Comparison of ENCODE assay signal across 16 mouse cellular contexts in genomic region chr17:93535751-93536150, GRCm38 (mm10).
"Had no signal": no experiment of that assay in that cellular context is flagged by ENCODE, and none has a peak within 500 bp of the region (broad histone marks: within the 10 kb centered on the region; RNA-seq: fewer than 3 reads in every experiment).

No protein-coding gene starts in this region.

- H3K4me1 ChIP-seq: neural tube, embryonic 12.5 days; neural tube, embryonic 13.5 days; neural tube, embryonic 15.5 days; stomach, embryonic 15.5 days had no signal

- H3K36me3 ChIP-seq: neural tube, embryonic 12.5 days; neural tube, embryonic 13.5 days; neural tube, embryonic 15.5 days; stomach, embryonic 15.5 days had no signal

- H3K27ac ChIP-seq: neural tube, embryonic 12.5 days; neural tube, embryonic 13.5 days; neural tube, embryonic 15.5 days; stomach, embryonic 15.5 days; stomach, postnatal 0 days had no signal

- DNase-seq: retina, postnatal 1 day; right cerebral cortex, adult 18-20 months; right cerebral cortex, postnatal 14 days; right cerebral cortex, postnatal 25 days; right cerebral cortex, postnatal 4 days; thymus, adult 18-20 months; thymus, adult 2 months; thymus, postnatal 14 days; thymus, postnatal 25 days; thymus, postnatal 36 days; thymus, postnatal 4 days had no signal

- H3K9ac ChIP-seq: neural tube, embryonic 12.5 days; neural tube, embryonic 13.5 days; neural tube, embryonic 15.5 days; stomach, embryonic 15.5 days had no signal

- H3K27me3 ChIP-seq: neural tube, embryonic 12.5 days; neural tube, embryonic 13.5 days; neural tube, embryonic 15.5 days; stomach, embryonic 15.5 days had no signal

- H3K9me3 ChIP-seq: neural tube, embryonic 12.5 days; neural tube, embryonic 13.5 days; neural tube, embryonic 15.5 days; stomach, embryonic 15.5 days had no signal

- H3K4me3 ChIP-seq: neural tube, embryonic 12.5 days; neural tube, embryonic 13.5 days; neural tube, embryonic 15.5 days; stomach, embryonic 15.5 days had no signal
